Mouse (Mus musculus) frontal cortex, postnatal 10 days (tissue): ENCODE results near the gene Pik3ip1.

Experiments
- DNase-seq, 2 experiments: peaks; one replicate each; pipeline ENCODE4 v3.0.0; 2022; ENCODE audit warnings: low spot score in 2 of 2, mixed read lengths in 1 of 2

Gene Pik3ip1

DNA sequence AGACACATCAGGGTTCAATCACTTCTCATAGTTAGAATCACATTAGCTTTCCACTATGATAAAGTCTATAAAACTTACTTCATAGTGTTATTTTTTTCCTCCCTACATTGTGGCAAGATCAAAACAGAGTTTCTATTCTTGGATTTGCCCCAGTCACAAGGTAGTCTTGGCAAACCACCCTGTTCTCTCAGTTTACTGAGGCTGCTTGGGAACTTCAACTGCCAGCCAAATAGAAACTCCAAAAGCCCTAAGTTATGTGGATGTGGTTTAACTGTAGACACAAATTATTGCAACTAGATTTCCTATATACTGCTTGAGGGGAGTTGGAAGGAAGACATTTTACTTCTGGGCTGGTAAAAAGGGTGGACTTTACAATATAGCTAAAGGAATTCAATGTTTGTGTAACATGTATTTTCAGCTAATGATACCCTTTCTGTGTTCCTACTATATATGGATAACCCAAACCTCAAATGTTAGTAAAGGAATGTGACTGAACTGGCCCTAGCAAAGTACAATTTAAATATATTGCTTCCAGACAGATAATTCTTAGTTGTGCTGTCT, at the start of gene Pik3ip1:
Gene Pik3ip1, plus strand, starts transcription at position 511 of the 561 bp plus-strand sequence.
- DNase-seq = no peak

DNA sequence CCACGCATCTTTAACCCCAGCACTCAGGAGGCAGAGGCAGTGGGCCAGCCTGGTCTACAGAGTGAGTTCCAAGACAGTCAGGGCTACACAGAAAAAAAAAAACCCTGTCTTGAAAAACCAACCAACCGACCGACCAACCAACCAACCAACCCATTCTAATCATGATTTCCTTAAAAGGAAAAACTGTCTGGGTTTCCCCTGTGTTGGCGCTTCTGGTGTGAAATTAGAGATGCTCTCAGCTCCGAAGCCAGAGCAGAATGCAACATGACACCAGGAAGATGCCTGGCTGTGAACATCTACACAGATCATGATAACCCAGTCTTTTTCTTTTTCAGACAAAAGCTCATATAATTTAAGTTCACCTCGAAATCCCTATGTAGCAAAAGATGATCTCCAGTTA, 47.3 kb upstream of the Pik3ip1 start:
- no peak for DNase-seq

- no peak for DNase-seq
Observed at GRCm38 (mm10) chr11:3283645-3284044, 46.6 kb upstream of the Pik3ip1 start.

GRCm38 (mm10) chr11:3285940-3286339, 44.3 kb upstream of the Pik3ip1 start:
- DNase-seq = no peak

DNA sequence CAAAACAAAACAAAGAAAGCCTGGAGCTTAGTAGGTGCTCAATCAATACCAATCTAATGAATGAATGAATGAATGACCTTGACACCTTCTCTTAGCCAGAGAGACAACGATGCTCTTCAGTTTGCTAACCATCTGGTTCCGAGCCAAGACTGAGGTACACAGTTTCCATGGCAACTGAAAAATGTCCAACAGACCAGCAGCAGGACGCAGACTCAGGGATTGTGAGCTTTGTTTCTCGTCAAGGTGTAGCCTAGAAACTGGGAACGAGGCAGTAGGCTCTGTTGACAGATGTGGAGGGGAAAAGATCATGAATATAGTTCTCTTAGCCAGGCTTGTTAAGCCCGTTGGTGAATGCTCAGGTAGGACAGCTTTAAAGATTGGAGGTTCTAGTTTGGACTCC, 43.1 kb upstream of the Pik3ip1 start:
- DNase-seq = no peak

DNA sequence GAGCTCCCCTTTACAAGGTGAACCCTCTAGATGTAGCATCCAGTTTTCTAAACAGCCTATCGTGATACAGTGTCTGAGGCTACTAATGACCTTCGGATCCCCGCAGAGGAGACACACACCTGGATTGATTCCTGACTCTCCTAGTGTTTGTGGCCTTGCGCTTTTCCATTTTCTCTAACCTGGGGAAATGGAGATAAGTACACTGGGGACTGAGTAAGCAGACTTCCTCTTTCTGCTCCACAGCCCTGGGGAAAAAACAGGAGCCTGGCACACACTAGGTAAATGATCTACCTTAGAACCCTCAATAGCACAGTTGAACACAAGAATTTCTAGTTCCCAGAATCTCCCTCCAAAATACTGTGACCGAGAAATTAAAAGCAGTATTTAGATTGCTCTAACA, 42.3 kb upstream of the Pik3ip1 start:
- DNase-seq = no peak

GRCm38 (mm10) chr11:3288521-3289301, 41.5 kb upstream of the Pik3ip1 start, which contains the start of gene Patz1:
Gene Patz1 (plus strand): TSS chr11:3288874.
- peak in 1 of 2 experiments; percentile 38 for DNase-seq

- DNase-seq = peak; percentile 71 to 84
Observed at GRCm38 (mm10) chr11:3289302-3289802, 40.8 kb upstream of the Pik3ip1 start.

GRCm38 (mm10) chr11:3289803-3290639, 40.2 kb upstream of the Pik3ip1 start:
- DNase-seq = peak in 1 of 2 experiments; percentile 79

DNA sequence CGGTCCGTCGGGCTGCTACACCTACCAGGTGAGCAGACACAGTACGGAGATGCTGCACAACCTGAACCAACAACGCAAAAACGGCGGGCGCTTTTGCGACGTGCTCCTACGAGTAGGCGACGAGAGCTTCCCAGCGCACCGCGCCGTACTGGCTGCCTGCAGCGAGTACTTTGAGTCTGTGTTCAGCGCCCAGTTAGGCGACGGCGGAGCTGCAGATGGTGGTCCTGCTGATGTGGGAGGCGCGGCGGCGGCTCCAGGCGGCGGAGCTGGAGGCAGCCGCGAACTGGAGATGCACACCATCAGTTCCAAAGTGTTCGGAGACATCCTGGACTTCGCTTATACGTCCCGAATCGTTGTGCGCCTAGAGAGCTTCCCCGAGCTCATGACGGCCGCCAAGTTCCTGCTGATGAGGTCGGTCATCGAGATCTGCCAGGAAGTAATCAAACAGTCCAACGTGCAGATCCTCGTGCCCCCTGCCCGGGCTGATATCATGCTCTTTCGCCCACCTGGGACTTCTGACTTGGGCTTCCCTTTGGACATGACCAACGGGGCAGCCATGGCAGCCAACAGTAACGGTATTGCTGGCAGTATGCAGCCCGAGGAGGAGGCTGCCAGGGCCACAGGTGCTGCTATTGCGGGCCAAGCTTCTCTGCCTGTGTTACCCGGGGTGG, 39.4 kb upstream of the Pik3ip1 start:
- DNase-seq = peak; percentile 57 to 68

GRCm38 (mm10) chr11:3291311-3292061, 38.7 kb upstream of the Pik3ip1 start:
- peak in 1 of 2 experiments; percentile 41 for DNase-seq

GRCm38 (mm10) chr11:3292062-3292421, 38.2 kb upstream of the Pik3ip1 start:
- peak; percentile 47 to 48 for DNase-seq

GRCm38 (mm10) chr11:3292711-3293249, 37.4 kb upstream of the Pik3ip1 start:
- peak in 1 of 2 experiments; percentile 34 for DNase-seq

GRCm38 (mm10) chr11:3293361-3293760, 36.8 kb upstream of the Pik3ip1 start:
- DNase-seq = no peak

DNA sequence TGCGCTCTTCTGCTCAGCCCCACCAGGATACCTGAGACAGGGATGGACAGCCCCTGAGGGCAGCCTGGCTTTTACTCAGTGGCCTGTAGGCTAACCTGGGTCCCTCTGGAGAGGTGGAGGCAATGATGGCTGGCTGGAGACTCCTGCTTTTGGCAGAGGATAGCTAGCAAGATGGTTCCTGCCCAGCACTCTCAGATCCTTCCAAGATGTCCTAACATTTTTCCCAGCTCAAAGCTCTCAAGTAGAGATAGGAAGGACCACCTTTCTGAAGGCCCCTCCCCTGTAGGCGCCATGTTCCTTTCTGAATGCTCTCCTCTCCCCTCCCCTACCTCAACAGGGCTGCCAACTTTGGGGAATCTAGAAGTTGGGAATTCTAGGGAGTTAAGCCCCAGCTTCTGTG, 35.6 kb upstream of the Pik3ip1 start:
- DNase-seq = no peak

- no peak for DNase-seq
Observed at GRCm38 (mm10) chr11:3296056-3296455, 34.1 kb upstream of the Pik3ip1 start.

DNA sequence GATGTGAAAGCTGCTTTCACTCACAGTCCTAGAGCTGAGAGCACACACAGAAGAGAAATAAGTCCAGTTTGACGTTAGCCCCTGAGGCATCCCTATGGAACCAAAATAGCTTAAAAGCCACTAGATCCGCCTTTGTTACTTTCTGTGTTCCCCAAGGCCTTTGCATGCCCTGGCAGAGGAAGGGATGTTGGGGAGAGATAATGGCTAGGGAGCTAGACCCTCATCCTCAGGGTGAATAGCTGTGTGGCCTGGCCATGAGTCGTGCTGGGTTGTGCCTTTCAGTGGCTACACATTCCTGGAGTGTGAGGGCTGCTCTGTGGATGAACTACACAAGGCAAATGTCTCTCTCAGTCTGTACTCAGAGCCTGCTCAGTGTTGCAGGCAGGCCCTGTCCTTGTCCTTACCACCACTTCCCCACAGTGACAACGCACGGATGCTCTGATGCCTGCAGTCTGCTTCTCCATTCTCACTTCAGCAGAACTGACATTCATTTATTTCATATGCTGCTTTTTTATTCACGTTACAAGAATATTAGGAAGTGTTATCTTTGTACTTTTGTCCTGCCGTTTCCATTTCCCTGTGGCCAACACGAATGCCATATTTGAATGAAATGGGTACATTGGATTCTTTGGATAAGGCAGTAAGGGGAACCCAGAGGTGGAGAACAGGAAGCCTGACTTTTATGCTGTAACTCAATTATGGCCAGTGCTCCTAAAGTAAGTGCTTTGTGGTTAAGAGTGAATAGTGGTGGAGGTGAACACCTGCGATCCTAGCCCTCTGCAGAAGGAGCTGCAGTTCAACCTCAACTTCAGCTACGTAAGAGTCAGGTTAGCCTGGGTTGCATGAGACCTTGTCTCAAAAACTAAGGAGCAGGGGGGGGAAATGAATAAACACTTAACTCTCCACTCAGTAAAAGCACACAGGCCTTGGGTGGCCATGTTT, 32.1 kb upstream of the Pik3ip1 start:
- DNase-seq = no peak

- no peak for DNase-seq
Observed at GRCm38 (mm10) chr11:3298813-3299185, 31.4 kb upstream of the Pik3ip1 start.

- no peak for DNase-seq
Observed at GRCm38 (mm10) chr11:3301075-3301474, 29.1 kb upstream of the Pik3ip1 start.

- DNase-seq = no peak
Observed at GRCm38 (mm10) chr11:3302385-3302784, 27.8 kb upstream of the Pik3ip1 start.
